Mouse (Mus musculus) heart, embryonic 14.5 days (tissue): ENCODE results near the gene Plxdc1. TPM values are rescaled to one million over a fixed set of nuclear protein-coding genes. Genes with fewer than 3 reads are reported as not detected.
A peak's percentile ranks its signal among the peaks of the same experiment; 100 is the strongest.

Experiments
- ATAC-seq: fragments of 200-750 bp; cut with Nextera tagmentation; 2 replicates; pipeline ENCODE4 v1.8.0; 2017; ENCODE audit warnings: low read depth, moderate TSS enrichment; ENCODE audit not compliant: insufficient number of reproducible peaks, insufficient read depth, low FRiP score
- H3K27ac ChIP-seq, 2 experiments: fragments of 200-500 bp in 1 of 2; fragments of 300-500 bp in 1 of 2; sonication (generic) in 1 of 2; replicated peaks in 1 of 2; 2 replicates each; pipeline ENCODE4 v1.5.1; 2012 to 2014; ENCODE audit warnings: low read depth in 2 of 2, low read length in 2 of 2, control low read depth in 1 of 2, mild to moderate bottlenecking in 1 of 2, mixed read lengths in 1 of 2; ENCODE audit not compliant: control insufficient read depth in 1 of 2, insufficient read depth in 1 of 2
- H3K27me3 ChIP-seq: fragments of 300-500 bp; sonication (generic); 2 replicates; pipeline ENCODE4 v1.6.1; 2014; ENCODE audit warnings: mild to moderate bottlenecking, low read length, control low read depth; ENCODE audit not compliant: control insufficient read depth, insufficient read depth
- H3K36me3 ChIP-seq: fragments of 300-500 bp; sonication (generic); 2 replicates; pipeline ENCODE4 v1.6.1; 2014; ENCODE audit warnings: mild to moderate bottlenecking, control low read depth, low read length, mixed read lengths; ENCODE audit not compliant: control insufficient read depth, insufficient read depth
- H3K4me1 ChIP-seq, 2 experiments: fragments of 200-500 bp in 1 of 2; fragments of 300-500 bp in 1 of 2; sonication (generic) in 1 of 2; 2 replicates each; pipeline ENCODE4 v1.6.1; 2012 to 2014; ENCODE audit warnings: low read length in 2 of 2, control low read depth in 1 of 2, mixed read lengths in 1 of 2; ENCODE audit not compliant: control insufficient read depth in 2 of 2, insufficient read depth in 2 of 2
- H3K4me2 ChIP-seq: fragments of 300-500 bp; sonication (generic); 2 replicates; pipeline ENCODE4 v1.6.1; 2014; ENCODE audit warnings: mild to moderate bottlenecking, low read length
- H3K4me3 ChIP-seq, 2 experiments: fragments of 200-500 bp in 1 of 2; fragments of 300-500 bp in 1 of 2; sonication (generic) in 1 of 2; 2 replicates each; pipeline ENCODE4 v1.5.1; 2012 to 2014; ENCODE audit warnings: low read length in 2 of 2, mild to moderate bottlenecking in 2 of 2, control low read depth in 1 of 2, low read depth in 1 of 2, moderate library complexity in 1 of 2; ENCODE audit not compliant: control insufficient read depth in 1 of 2, insufficient read depth in 1 of 2
- H3K9ac ChIP-seq: fragments of 300-500 bp; sonication (generic); 2 replicates; pipeline ENCODE4 v1.6.1; 2014; ENCODE audit warnings: mild to moderate bottlenecking, low read length
- H3K9me3 ChIP-seq: fragments of 300-500 bp; sonication (generic); 2 replicates; pipeline ENCODE4 v1.6.1; 2016; ENCODE audit warnings: low read length, control low read depth; ENCODE audit not compliant: control insufficient read depth
- WGBS: fragments of 180-500 bp; shearing (Covaris S2); extraction: QIAGEN DNeasy Blood & Tissue Kit; methylation state at CpG from one replicate; pipeline ENCODE4 v1.1.7; 2014; 5-methylcytosine and 5-hydroxymethylcytosine counted together
- polyA plus RNA-seq: library from polyadenylated mRNA; unstranded; fragments of >200 nt; fragmentation: Nextera tagmentation; extraction: Ambion mirVana; gene quantifications from 2 replicates; pipeline ENCODE4 v1.2.1, GENCODE M21; 2014

Gene Plxdc1
- polyA plus RNA-seq: 0.43 and 0.66 TPM in 2 replicates

- peak within 1 kb of the TSS; percentile 57 for H3K9ac ChIP-seq
- ATAC-seq: no peak
- no peaks in the 10 kb centered on the region for H3K36me3 ChIP-seq
- H3K4me3 ChIP-seq: peak within 1 kb of the TSS; percentile 42 to 95
- WGBS: 3% methylated on average over 63 of the region's 74 CpGs
- H3K9me3 ChIP-seq: no peaks in the 10 kb centered on the region
- no peak within 1 kb of the TSS for H3K27ac ChIP-seq
- peaks cover 35% of the 10 kb centered on the region for H3K27me3 ChIP-seq
- peaks cover 9 to 22% of the 10 kb centered on the region in 2 experiments; a peak in 3 of 4 replicates for H3K4me1 ChIP-seq
- peak within 1 kb of the TSS; percentile 92 for H3K4me2 ChIP-seq
These were observed at the start of gene Plxdc1 for GRCm38 (mm10) chr11:97985727-97986677. Plxdc1 (minus strand) TSS chr11:97986444.

DNA sequence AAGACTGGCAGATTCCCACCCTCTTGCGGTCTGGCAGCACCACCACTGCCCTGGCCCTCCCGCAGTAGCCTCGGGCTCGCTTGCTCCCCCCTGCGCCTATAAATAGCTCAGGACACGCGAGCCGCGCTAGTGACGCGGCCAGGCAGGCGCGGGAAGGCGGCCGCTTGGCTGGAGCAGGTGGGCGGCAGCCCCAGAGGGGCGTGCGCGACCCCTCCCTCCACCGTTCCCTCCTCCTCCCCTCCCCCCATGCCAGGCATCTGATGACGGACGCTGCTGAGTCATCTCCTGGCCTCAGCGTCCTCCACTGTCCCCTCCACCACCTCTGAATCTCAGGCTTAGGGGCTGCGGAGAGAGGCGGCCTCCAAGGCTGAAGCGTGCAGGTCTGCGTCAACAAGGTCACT lies 49.7 kb upstream of the Plxdc1 start:
- Histone ChIP-seq H3K27ac (no peak overlapping the region), H3K4me1 (peaks cover 7 to 13% of the 10 kb centered on the region in 2 experiments)

DNA sequence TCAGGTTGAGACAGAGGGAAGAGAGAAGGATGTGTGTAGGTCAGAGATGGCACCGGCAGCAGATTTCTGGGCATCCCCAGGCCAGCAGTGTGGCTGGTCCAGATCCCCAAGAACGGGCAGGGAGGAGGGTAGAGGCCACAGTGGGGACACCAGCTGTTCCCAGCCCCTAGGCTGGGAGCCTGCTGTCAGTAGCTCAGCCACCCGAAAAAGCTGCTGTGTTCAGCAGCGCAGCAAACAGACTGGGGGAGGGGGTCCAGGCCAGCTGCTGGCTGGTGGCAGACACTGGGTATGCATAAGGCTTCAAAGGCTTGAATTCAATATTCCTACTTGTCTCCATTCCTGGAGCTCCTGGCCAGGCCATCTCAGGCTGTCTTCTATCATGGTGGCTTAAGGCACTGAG lies 48.6 kb upstream of the Plxdc1 start:
- Histone ChIP-seq H3K9me3 (no peaks in the 10 kb centered on the region), H3K4me2 (no peak overlapping the region), H3K4me1 (peaks cover 7 to 13% of the 10 kb centered on the region in 2 experiments), H3K9ac (no peak overlapping the region), H3K27ac (no peak overlapping the region), H3K36me3 (peaks cover 16% of the 10 kb centered on the region), H3K4me3 (no peak overlapping the region), H3K27me3 (no peaks in the 10 kb centered on the region; the same call in 1 of the 2 replicates)
- 54% methylated on average over 4 of the region's 4 CpGs for WGBS
- ATAC-seq: no peak

More for the DNA sequence above, 49.7 kb upstream of the Plxdc1 start:
- Histone ChIP-seq H3K9me3 (no peaks in the 10 kb centered on the region), H3K9ac (peak overlapping the region; percentile 65), H3K36me3 (peaks cover 4% of the 10 kb centered on the region), H3K27me3 (no peaks in the 10 kb centered on the region; the same call in 1 of the 2 replicates), H3K4me2 (peak overlapping the region; percentile 77), H3K4me3 (peak overlapping the region; percentile 12 to 36)
- WGBS: under 1% methylated on average over 27 of the region's 27 CpGs
- ATAC-seq: peak; percentile 72

DNA sequence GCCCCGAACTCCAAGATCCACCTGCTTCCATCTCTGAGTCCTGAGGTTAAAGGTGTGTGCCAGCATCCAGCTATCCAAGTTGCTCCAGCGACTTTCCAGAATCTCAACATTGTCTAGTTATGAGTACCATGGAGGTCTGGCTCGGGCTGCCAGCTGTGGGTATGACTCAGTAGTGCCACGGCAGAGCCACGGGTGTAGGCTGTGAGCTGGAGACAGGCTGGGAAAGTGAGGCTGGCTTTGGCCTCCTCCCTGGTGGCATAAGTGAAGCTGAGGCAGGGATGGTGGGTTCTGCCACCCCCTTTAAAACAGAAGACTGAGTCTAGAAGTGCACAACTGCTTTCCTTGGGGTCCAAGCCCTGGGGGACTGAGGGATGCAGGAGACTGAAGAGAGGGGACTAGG lies 47.8 kb upstream of the Plxdc1 start:
- H3K4me2 ChIP-seq: no peak overlapping the region
- no peak overlapping the region for H3K4me3 ChIP-seq
- no peaks in the 10 kb centered on the region; the same call in 1 of the 2 replicates for H3K27me3 ChIP-seq
- H3K36me3 ChIP-seq: peaks cover 24% of the 10 kb centered on the region
- WGBS: 79% methylated on average over 5 of the region's 5 CpGs
- H3K9ac ChIP-seq: no peak overlapping the region
- H3K27ac ChIP-seq: no peak overlapping the region
- no peak for ATAC-seq
- H3K4me1 ChIP-seq: peaks cover 7 to 13% of the 10 kb centered on the region in 2 experiments
- H3K9me3 ChIP-seq: no peaks in the 10 kb centered on the region

- Histone ChIP-seq H3K4me1 (peaks cover 6 to 15% of the 10 kb centered on the region in 2 experiments), H3K36me3 (peaks cover 35% of the 10 kb centered on the region), H3K4me3 (no peak overlapping the region), H3K9ac (no peak overlapping the region), H3K27me3 (no peaks in the 10 kb centered on the region), H3K9me3 (no peaks in the 10 kb centered on the region), H3K4me2 (no peak overlapping the region), H3K27ac (no peak overlapping the region)
- 6% methylated on average over 5 of the region's 5 CpGs for WGBS
- no peak for ATAC-seq
These were observed 45.2 kb upstream of the Plxdc1 start for GRCm38 (mm10) chr11:98031443-98031770.

DNA sequence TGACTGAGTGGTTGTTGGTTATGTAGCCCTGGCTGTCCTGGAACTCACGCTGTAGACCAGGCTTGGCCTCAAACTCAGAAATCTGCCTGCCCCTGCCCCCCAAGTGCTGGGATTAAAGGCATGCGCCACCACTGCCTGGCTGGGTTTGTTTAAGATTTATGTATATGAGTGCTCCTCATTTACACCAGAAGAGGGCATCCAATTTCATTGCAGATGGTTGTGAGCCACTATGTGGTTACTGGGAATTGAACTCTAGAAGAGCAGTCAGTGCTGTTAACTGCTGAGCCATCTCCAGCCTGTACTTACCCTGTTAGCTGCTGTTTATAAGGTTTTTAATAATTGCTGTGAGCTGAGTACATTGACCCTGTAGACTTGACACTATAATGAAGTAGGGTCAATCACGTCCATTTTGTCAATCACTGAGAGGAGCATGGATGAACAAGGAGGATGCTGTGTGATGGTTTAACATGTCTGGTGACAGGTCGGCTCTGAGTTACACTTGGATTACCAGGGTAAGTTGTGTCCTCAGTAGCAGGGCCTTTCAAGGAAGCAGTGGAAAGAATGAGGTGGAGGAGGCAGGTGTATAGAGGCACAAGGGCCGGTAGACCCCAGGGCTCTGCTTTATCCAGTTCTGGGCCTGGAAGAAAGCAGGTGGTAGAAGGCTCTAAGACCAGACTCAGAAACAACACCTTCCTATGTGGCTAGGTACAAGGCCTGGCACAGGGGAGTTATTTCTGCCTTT lies 44.6 kb upstream of the Plxdc1 start:
- Histone ChIP-seq H3K4me3 (no peak overlapping the region), H3K4me1 (peaks cover 5 to 10% of the 10 kb centered on the region in 2 experiments), H3K27ac (no peak overlapping the region), H3K4me2 (no peak overlapping the region), H3K27me3 (no peaks in the 10 kb centered on the region), H3K9ac (no peak overlapping the region), H3K9me3 (no peaks in the 10 kb centered on the region), H3K36me3 (peaks cover 35% of the 10 kb centered on the region)
- WGBS: 52% methylated on average over 5 of the region's 5 CpGs
- ATAC-seq: no peak

GRCm38 (mm10) chr11:98027785-98028184 lies 41.5 kb upstream of the Plxdc1 start:
- Histone ChIP-seq H3K27ac (peak overlapping the region in 1 of 2 experiments; percentile 91; a peak in 2 of 4 replicates), H3K4me2 (peak overlapping the region; percentile 96), H3K4me1 (peaks cover 7 to 8% of the 10 kb centered on the region in 2 experiments), H3K4me3 (peak overlapping the region; percentile 86 to 95), H3K36me3 (peaks cover 35% of the 10 kb centered on the region), H3K27me3 (no peaks in the 10 kb centered on the region), H3K9me3 (no peaks in the 10 kb centered on the region), H3K9ac (peak overlapping the region; percentile 97)
- WGBS: 23% methylated on average over 7 of the region's 7 CpGs
- no peak for ATAC-seq
